Mouse (Mus musculus): ENCODE results near the gene Tfam. TPM values are rescaled to one million over a fixed set of nuclear protein-coding genes. Genes with fewer than 3 reads are reported as not detected.

The Tfam gene
- polyA plus RNA-seq, 1 experiment from 2014 or later = 74.2 TPM

DNA sequence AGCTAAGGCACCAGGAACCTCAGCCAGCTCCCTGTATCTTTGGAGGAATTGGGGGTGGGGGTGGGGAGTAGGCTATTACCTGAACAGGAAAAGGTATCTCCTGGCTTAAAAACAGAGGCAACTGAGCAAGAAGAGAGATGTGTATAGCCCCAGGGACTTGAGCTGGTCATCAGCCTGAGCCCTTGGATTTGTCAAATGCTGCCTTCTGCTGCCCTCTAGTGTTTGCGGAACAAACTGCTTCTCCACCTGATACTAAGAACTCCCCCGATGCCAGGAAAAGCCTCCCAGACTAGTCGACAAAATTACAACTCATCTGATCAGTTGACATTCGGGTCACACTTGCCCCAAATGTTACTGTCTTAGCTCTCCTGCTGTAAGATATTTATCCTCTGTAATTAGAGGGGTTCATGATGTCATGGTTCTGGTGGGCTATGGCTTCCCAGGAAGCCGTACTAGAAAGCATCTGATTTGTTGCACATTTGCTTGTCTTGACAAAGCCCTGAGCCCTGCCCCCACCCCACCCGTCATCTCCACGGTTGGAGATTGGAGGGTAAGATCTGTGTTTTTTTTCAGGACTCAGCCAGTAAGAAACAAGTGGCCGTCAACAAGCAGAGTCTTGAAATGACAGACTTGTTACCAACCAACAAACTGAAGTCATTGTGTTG lies 19.7 kb downstream of the Tfam start:
- peak; percentile 71 for ATAC-seq (ENCODE audit: insufficient read depth, low FRiP score, low read depth)
- H3K27me3 ChIP-seq (replicated peaks) = no peaks in the 10 kb centered on the region
- H3K4me2 ChIP-seq = no peak overlapping the region
- H3K27ac ChIP-seq = no peak overlapping the region
- H3K4me1 ChIP-seq = no peaks in the 10 kb centered on the region
- H3K9ac ChIP-seq = no peak overlapping the region
- no peak overlapping the region for H3K4me3 ChIP-seq (replicated peaks)
- no peaks in the 10 kb centered on the region for H3K9me3 ChIP-seq
- WGBS = 11% methylated on average over 8 of the region's 8 CpGs
- no peaks in the 10 kb centered on the region for H3K36me3 ChIP-seq

DNA sequence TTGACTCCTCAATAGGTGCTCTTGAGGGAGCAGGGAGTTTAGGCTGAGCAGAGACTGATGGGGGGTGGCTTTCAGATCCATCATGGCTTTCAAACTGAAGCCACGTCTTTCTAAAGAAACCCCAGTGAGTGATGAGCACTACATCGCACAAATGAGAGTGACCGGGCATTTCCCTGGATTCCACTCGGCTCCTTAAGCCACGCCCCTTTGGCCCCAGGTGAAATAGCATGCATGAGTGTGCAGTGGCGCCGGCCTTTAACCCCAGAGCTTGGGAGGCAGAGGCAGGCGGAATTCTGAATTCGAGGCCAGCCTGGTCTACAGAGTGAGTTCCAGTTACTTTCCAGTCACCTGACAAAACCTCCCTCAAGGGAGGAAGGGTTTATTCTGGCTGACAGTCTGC lies 22.1 kb downstream of the Tfam start:
- no peaks in the 10 kb centered on the region for H3K4me1 ChIP-seq
- WGBS = 73% methylated on average over 9 of the region's 9 CpGs
- no peak overlapping the region for H3K4me2 ChIP-seq
- no peak overlapping the region for H3K9ac ChIP-seq
- ATAC-seq (ENCODE audit: insufficient read depth, low FRiP score, low read depth) = no peak
- no peaks in the 10 kb centered on the region for H3K27me3 ChIP-seq (replicated peaks)
- H3K9me3 ChIP-seq = no peaks in the 10 kb centered on the region
- H3K27ac ChIP-seq = no peak overlapping the region
- no peak overlapping the region for H3K4me3 ChIP-seq (replicated peaks)
- no peaks in the 10 kb centered on the region for H3K36me3 ChIP-seq

DNA sequence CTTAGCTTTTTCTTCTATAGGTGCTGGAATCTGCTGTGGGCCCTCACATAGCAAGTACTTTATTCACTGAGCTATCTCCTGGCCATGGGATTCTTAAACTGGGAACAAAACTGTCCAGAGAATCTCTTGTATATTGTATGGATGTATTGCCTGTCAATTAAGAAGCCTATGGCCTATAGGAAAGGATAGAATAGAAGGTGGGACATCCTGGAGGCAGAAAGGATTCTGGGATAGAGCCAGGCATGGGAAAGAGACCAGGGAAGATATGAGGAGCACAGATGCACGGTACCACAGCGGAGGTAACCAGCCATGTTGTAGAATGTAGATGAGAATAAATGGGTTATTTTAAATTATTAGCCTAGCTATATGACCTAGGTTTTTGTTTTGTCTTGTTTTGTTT lies 36.6 kb downstream of the Tfam start:
- Histone ChIP-seq H3K27me3 (replicated peaks) (no peaks in the 10 kb centered on the region), H3K9me3 (no peaks in the 10 kb centered on the region), H3K4me2 (no peak overlapping the region), H3K4me3 (replicated peaks) (no peak overlapping the region), H3K9ac (no peak overlapping the region), H3K27ac (no peak overlapping the region), H3K4me1 (peaks cover 11% of the 10 kb centered on the region; the same call in 1 of the 2 replicates), H3K36me3 (no peaks in the 10 kb centered on the region)
- ATAC-seq (ENCODE audit: insufficient read depth, low FRiP score, low read depth) = no peak
- 93% methylated on average over 2 of the region's 2 CpGs for WGBS

DNA sequence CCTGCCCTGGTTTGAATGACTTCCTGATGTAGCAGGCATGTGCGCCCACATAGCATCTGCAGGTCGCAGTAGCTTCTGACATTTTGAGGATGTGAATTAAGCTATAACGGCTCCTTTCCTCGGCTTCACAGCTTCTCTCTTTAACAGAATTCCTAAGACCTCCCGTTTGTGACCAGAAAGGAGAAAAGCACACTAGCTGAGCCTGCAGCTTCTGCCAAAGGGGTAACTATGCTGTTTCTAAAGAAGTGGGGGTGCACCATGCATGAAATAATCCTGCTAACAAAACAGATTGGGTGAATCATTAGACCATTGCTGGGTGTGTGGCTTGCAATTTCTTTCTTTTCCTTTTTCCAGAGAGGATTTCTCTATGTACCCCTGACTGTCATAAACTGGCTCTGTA lies 37.1 kb downstream of the Tfam start:
- no peak for ATAC-seq (ENCODE audit: insufficient read depth, low FRiP score, low read depth)
- Histone ChIP-seq H3K9ac (no peak overlapping the region), H3K4me3 (replicated peaks) (no peak overlapping the region), H3K9me3 (no peaks in the 10 kb centered on the region), H3K27me3 (replicated peaks) (no peaks in the 10 kb centered on the region), H3K4me2 (no peak overlapping the region), H3K27ac (no peak overlapping the region), H3K36me3 (no peaks in the 10 kb centered on the region), H3K4me1 (peaks cover 11% of the 10 kb centered on the region; the same call in 1 of the 2 replicates)
- 64% methylated on average over 5 of the region's 5 CpGs for WGBS

DNA sequence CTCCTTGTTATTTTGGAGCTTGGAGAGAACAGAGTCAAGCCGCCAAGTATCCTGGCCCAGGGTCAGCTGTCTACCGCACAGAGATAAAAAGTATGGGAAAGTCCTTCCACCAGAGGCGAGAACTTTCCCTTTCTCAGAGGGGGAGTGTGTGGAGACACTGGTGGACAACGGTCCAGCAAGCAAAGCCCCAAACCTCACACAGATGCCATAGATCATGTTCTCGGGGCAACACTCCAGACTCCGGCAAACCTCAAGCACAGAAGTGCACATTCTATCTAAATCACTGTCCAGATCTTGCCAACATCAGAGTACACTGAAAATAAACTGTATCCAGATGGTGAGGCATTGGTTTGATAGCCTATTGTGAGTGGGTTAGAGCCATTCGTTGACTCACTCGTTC lies 39.4 kb downstream of the Tfam start:
- H3K9me3 ChIP-seq = no peaks in the 10 kb centered on the region
- no peaks in the 10 kb centered on the region for H3K36me3 ChIP-seq
- H3K9ac ChIP-seq = no peak overlapping the region
- 66% methylated on average over 8 of the region's 8 CpGs for WGBS
- H3K27ac ChIP-seq = no peak overlapping the region
- no peak for ATAC-seq (ENCODE audit: insufficient read depth, low FRiP score, low read depth)
- no peak overlapping the region for H3K4me3 ChIP-seq (replicated peaks)
- H3K4me2 ChIP-seq = no peak overlapping the region
- H3K27me3 ChIP-seq (replicated peaks) = no peaks in the 10 kb centered on the region
- peaks cover 14% of the 10 kb centered on the region for H3K4me1 ChIP-seq

DNA sequence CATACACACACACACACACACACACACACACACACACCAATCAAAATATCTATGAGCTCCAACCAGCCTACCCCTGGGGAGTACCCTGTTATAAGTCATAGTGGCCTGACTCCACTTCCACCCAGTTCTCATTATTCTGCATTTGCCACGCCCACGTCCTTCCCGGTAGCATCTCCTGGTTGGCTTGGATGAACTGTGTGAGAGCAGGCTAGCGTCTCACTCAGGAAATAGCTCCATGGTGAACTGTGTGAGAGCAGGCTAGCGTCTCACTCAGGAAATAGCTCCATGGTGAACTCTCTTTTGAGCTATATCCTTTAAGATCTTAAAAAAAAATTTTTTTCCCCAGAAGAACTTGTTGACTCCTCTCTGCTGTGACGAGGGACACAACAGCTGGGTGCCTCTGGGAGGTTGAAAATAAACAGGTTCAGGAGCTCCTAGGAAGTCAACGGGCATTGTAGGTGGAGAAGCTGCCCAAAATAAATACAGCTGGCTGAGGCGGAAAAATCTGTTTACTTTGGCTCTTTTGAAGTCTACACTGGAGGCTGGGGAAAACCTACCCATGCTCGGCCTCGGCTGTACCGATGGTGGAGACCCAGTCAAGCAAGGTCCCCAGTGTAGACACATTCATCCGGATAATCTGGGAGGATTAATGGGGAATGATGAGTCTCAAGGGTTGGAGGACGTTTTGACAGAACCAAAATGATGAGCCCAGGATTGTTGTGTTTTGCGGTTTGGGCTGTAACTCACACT lies 40.9 kb downstream of the Tfam start:
- peaks cover 14% of the 10 kb centered on the region for H3K4me1 ChIP-seq
- no peaks in the 10 kb centered on the region for H3K9me3 ChIP-seq
- no peak overlapping the region for H3K4me3 ChIP-seq (replicated peaks)
- H3K27me3 ChIP-seq (replicated peaks) = no peaks in the 10 kb centered on the region
- WGBS = 31% methylated on average over 14 of the region's 14 CpGs
- H3K36me3 ChIP-seq = no peaks in the 10 kb centered on the region
- no peak overlapping the region for H3K4me2 ChIP-seq
- H3K9ac ChIP-seq = no peak overlapping the region
- ATAC-seq (ENCODE audit: insufficient read depth, low FRiP score, low read depth) = peak; percentile 44
- H3K27ac ChIP-seq = peak overlapping the region; percentile 31; the same call in 1 of the 2 replicates

DNA sequence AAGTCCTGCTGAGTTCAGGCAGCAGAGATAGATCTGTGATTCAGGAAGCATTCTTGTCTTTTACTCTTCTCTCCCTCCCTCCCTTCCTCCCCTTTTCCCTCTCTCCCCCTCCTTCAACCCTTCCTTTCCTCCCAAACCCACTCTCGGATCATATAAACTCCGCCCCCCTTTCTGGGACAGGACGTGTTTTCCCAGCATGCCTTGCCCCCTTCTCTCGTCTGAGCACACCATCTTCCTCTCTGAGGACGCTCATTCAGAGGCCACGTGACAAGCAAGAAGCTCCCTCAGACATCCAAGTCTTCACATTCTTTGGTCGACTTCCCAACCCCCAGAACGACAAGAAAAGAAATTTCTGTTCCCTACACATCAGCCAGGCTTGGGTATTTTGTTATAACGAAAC lies 42.6 kb downstream of the Tfam start:
- H3K27ac ChIP-seq = no peak overlapping the region
- 40% methylated on average over 9 of the region's 9 CpGs for WGBS
- H3K4me1 ChIP-seq = peaks cover 14% of the 10 kb centered on the region
- H3K4me2 ChIP-seq = no peak overlapping the region
- H3K27me3 ChIP-seq (replicated peaks) = no peaks in the 10 kb centered on the region
- no peak for ATAC-seq (ENCODE audit: insufficient read depth, low FRiP score, low read depth)
- no peaks in the 10 kb centered on the region for H3K9me3 ChIP-seq
- H3K4me3 ChIP-seq (replicated peaks) = no peak overlapping the region
- H3K36me3 ChIP-seq = no peaks in the 10 kb centered on the region
- no peak overlapping the region for H3K9ac ChIP-seq

DNA sequence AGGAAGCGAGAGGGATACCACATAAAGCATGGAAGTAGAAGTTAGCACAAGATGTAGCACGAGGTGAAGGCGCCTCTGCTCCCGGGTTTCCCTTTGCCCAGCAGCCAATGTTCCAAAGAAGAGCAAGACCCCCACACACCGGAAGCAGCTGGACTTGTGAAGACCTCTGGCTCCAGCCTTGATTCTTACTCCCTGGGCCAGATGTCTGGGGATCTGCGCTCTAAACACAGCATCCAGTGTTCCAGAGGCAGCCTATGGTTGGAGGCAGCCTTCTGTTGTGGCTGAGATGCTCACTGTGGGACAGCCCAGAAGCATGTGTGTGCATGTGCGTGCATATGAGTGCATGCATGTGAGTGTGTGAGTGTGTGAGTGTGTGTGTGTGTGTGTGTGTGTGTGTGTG lies 43.4 kb downstream of the Tfam start:
- no peak overlapping the region for H3K4me2 ChIP-seq
- no peaks in the 10 kb centered on the region for H3K27me3 ChIP-seq (replicated peaks)
- no peak overlapping the region for H3K27ac ChIP-seq
- no peaks in the 10 kb centered on the region for H3K36me3 ChIP-seq
- 71% methylated on average over 7 of the region's 7 CpGs for WGBS
- no peaks in the 10 kb centered on the region for H3K9me3 ChIP-seq
- peaks cover 14% of the 10 kb centered on the region for H3K4me1 ChIP-seq
- no peak for ATAC-seq (ENCODE audit: insufficient read depth, low FRiP score, low read depth)
- no peak overlapping the region for H3K4me3 ChIP-seq (replicated peaks)
- H3K9ac ChIP-seq = no peak overlapping the region

DNA sequence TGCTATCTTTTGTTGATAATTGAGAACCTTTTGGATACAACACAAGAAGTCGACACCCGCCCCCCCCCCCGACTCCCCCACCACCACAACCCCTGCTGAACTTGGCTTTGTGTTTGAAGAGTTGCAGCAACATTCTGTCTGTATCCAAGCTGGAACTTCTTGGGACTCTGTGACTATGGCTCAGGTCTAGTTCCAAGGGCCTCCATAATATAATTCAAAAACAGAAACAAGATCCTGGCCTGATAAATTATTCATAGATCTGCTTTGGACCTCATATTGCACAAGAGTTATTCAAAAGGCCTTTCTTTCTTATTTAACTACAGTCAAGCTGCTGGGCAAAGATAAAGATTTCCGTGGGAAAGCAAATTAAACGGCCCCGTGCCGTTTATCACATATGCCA lies 44.8 kb downstream of the Tfam start:
- Histone ChIP-seq H3K4me3 (replicated peaks) (no peak overlapping the region), H3K4me1 (peaks cover 14% of the 10 kb centered on the region), H3K27ac (no peak overlapping the region), H3K4me2 (no peak overlapping the region), H3K27me3 (replicated peaks) (no peaks in the 10 kb centered on the region), H3K9me3 (no peaks in the 10 kb centered on the region), H3K36me3 (no peaks in the 10 kb centered on the region), H3K9ac (no peak overlapping the region)
- no peak for ATAC-seq (ENCODE audit: insufficient read depth, low FRiP score, low read depth)
- 40% methylated on average over 7 of the region's 7 CpGs for WGBS

DNA sequence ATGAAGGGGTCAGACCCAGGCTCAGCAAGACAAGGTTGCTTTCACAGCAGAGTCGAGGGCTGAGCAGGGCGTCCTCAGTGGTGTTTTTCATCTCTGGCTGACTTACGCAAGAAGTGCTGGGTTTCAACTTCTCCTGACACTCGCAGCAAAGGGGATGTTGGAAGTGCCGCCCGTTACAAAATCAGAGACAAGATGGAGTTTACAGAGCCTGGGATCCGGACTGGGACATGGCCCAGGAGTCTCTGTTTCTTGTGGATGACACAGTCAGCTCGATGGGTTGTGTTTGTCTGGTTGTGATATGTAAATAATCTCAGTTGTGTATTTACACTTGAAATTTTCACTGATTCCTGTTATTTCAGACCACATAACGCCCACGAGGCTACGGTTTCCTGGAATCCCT lies 45.2 kb downstream of the Tfam start:
- no peaks in the 10 kb centered on the region for H3K27me3 ChIP-seq (replicated peaks)
- 50% methylated on average over 11 of the region's 11 CpGs for WGBS
- no peak overlapping the region for H3K4me2 ChIP-seq
- H3K36me3 ChIP-seq = no peaks in the 10 kb centered on the region
- no peak for ATAC-seq (ENCODE audit: insufficient read depth, low FRiP score, low read depth)
- no peak overlapping the region; the same call in 1 of the 2 replicates for H3K27ac ChIP-seq
- no peaks in the 10 kb centered on the region for H3K9me3 ChIP-seq
- no peak overlapping the region for H3K9ac ChIP-seq
- H3K4me3 ChIP-seq (replicated peaks) = no peak overlapping the region
- peaks cover 10% of the 10 kb centered on the region for H3K4me1 ChIP-seq

DNA sequence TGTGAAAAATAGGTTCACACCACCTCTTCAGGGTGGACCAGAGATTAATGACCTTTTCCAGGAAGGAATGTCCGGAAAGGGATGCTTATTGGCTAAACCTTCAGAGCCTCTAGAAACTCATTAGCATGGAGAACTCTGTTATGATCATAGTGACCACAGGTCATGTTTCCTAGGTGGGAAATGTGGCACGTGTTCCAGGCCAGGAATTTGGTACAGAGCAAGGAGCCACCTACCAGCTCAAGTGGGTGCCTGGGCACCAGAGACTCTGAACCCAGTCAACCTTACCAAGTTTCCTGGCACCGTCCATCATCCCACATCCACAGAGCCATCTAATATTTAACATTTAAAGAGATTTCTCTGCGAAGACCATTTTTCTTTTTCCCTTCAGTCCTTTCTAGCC lies 49.4 kb downstream of the Tfam start:
- no peak for ATAC-seq (ENCODE audit: insufficient read depth, low FRiP score, low read depth)
- 79% methylated on average over 4 of the region's 4 CpGs for WGBS
- H3K9me3 ChIP-seq = no peaks in the 10 kb centered on the region

DNA sequence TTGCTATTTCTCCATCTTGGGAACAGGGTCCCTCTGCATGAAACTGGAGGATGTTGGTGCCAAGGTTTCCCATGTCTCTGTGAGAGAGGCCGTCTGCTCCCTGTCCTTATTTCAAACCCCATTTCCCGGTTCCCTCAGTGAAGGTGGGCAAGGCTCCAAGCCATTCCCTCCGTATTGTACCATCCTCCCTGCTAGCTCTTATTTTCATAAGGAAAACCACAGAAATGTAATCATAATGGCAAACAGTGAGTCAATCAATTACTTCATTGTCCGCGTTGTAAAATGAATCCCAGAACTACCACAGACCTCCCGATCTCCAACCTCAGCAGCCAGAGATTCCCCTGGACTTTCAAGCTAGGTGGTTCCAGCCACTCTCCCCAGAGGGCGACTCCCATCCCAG lies 53.0 kb downstream of the Tfam start:
- Histone ChIP-seq H3K4me3 (replicated peaks) (no peak overlapping the region), H3K9ac (no peak overlapping the region), H3K9me3 (no peaks in the 10 kb centered on the region), H3K4me1 (no peaks in the 10 kb centered on the region), H3K27me3 (replicated peaks) (no peaks in the 10 kb centered on the region), H3K27ac (no peak overlapping the region), H3K36me3 (no peaks in the 10 kb centered on the region), H3K4me2 (no peak overlapping the region)
- 68% methylated on average over 7 of the region's 7 CpGs for WGBS
- ATAC-seq (ENCODE audit: insufficient read depth, low FRiP score, low read depth) = no peak

More for the DNA sequence above, 49.4 kb downstream of the Tfam start:
- H3K4me3 ChIP-seq (replicated peaks) = no peak overlapping the region
- no peak overlapping the region for H3K27ac ChIP-seq
- no peaks in the 10 kb centered on the region for H3K36me3 ChIP-seq
- H3K4me1 ChIP-seq = no peaks in the 10 kb centered on the region
- H3K4me2 ChIP-seq = no peak overlapping the region
- no peak overlapping the region for H3K9ac ChIP-seq
- no peaks in the 10 kb centered on the region for H3K27me3 ChIP-seq (replicated peaks)
